Mouse (Mus musculus): ENCODE data around the gene Cttnbp2.

GRCm38 (mm10) chr6:18362232-18362631, 152.4 kb downstream of the Cttnbp2 start:
- TF ChIP-seq ZC3H11A (IDR thresholded peaks at IDR 0.05; ENCODE audit: borderline replicate concordance, low read depth, low read length) (no peak), MAFK (IDR thresholded peaks at IDR 0.05; ENCODE audit: insufficient read depth, low read depth, low read length) (no peak)
